Mouse (Mus musculus): ENCODE data around the gene S100a16.

GRCm38 (mm10) chr3:90497597-90497996 lies 39.5 kb upstream of the S100a16 start:
- TF ChIP-seq MAX (IDR thresholded peaks at IDR 0.05; ENCODE audit: low read depth) (no peak), USF1 (IDR thresholded peaks at IDR 0.05; ENCODE audit: low read depth) (no peak), POLR2A (IDR thresholded peaks at IDR 0.05; ENCODE audit: insufficient read length, low read depth) (no peak), CEBPB (IDR thresholded peaks at IDR 0.05; ENCODE audit: insufficient read depth, poor library complexity, severe bottlenecking) (no peak), MYOD1 (IDR thresholded peaks at IDR 0.05; ENCODE audit: control insufficient read depth in 1 of 3, insufficient read length in 2 of 3, low read depth in 2 of 3) (no peak), TCF12 (IDR thresholded peaks at IDR 0.05; ENCODE audit: insufficient read depth, poor library complexity, severe bottlenecking) (no peak), REST (IDR thresholded peaks at IDR 0.05; ENCODE audit: insufficient read depth, insufficient read length) (no peak), POLR2AphosphoS2 (IDR thresholded peaks at IDR 0.05; ENCODE audit: insufficient read length, low read depth) (no peak), MYOG (IDR thresholded peaks at IDR 0.05; ENCODE audit: control insufficient read depth in 1 of 3, insufficient read depth in 1 of 3, insufficient read length in 2 of 3, low read depth in 2 of 3) (no peak), E2F4 (IDR thresholded peaks at IDR 0.05; ENCODE audit: insufficient read depth) (no peak), SRF (IDR thresholded peaks at IDR 0.05; ENCODE audit: control insufficient read depth, insufficient read length, low read depth) (no peak), TCF3 (IDR thresholded peaks at IDR 0.05; ENCODE audit: insufficient read length, low read depth) (no peak)

Data from myocyte (in vitro differentiated cells).